Mouse (Mus musculus) splenic B cell, adult 2 months (primary cell): ENCODE results near the gene Ccdc106.

Source experiments
- DNase-seq: peaks from one replicate; pipeline ENCODE4 v3.0.0-alpha.2; 2011; ENCODE audit warnings: low read depth, low spot score
- H3K27me3 ChIP-seq: 2 replicates; pipeline ENCODE4 v1.6.1; 2012; ENCODE audit warnings: mild to moderate bottlenecking, low read length, moderate library complexity, mixed read lengths; ENCODE audit not compliant: control insufficient read depth, poor library complexity, insufficient read depth, severe bottlenecking
- H3K36me3 ChIP-seq: 2 replicates; pipeline ENCODE4 v1.6.1; 2012; ENCODE audit warnings: mild to moderate bottlenecking, low read length, moderate library complexity, mixed read lengths; ENCODE audit not compliant: control insufficient read depth, poor library complexity, insufficient read depth, severe bottlenecking

Gene Ccdc106

DNA sequence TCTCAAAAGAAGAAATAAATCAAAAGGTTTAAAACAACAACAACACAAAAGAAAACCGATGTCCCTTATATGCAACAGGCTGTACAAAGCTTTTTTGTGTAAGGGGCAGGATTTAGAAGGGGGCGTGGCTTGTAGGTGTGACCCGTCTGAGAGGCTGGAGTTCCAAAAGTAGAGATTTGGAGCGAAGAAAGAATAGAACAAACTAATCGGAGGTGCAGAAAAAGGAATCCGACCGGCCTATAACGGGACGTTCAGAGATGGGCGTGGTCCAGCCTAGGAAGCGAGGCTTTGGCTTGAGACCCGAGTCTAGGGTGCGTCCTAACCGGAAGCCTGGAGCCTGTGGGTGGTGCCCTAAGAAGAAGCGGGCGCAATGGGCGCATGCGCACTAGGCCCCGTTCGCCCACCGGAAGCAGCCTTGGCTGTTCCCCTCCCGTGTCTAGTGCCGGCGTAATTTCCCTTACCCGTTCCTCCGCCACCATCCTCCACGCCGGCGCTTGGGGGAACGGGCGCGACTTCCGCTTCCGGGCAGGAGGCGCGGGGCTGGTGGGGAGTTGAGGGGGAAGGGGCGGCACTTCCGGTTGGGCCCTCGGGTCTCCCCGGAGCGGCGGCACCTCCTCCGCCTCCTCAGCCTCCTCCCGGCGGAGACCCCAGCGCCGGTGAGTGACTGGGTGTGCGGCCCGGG, at the start of gene Ccdc106, which contains the start of gene Zfp865:
TSS of gene Ccdc106 (plus strand) at position 554 of the 682 bp plus-strand sequence.
TSS of gene Zfp865 (plus strand) at position 377 of the 682 bp plus-strand sequence.
- Histone ChIP-seq H3K36me3 (no peaks in the 10 kb centered on the region), H3K27me3 (no peaks in the 10 kb centered on the region)
- peak; percentile 99 for DNase-seq

DNA sequence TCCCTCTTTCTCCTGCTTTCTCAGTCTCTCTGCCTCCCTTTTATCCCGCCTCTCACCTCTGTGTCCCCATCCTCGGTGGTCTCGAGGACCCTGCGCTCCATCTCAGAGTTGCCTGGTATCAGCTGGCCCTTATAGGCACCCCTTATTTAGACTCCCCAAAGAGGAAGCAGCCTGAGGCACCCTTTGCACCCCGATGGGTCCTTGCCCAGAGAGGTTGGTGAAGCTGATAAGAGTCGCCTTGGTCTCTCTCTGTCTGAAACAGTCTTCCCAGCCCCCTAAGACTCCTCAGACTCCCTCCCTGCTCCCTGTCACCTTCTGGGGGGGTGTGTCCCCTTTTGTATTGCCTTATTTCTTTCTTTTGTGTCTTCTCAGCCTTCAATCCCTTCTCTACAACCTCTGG, 49.3 kb upstream of the Ccdc106 start, which contains the start of gene Sbk3:
TSS of gene Sbk3 (minus strand) at position 101 of the 400 bp plus-strand sequence.
- Histone ChIP-seq H3K27me3 (no peaks in the 10 kb centered on the region), H3K36me3 (no peaks in the 10 kb centered on the region)
- DNase-seq: no peak

DNA sequence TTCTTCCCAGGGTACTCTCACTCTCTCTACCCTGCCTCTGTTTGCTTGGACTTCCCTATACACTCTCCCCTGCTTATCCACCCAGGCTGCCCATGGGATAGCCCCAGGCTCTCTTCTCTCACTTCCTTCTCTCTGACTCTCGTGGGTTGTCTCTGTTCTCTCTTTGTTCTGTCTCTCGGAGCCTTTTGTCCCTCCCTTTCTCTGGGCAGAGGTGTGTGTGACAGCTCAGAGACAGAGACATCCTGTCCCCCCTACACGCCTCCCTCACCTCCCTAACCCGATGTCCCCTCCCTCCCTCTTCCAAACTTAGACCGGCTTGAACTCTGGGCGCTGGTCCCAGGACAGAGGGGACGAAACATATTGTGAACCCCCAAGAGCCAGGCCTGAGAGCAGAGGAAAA, 48.6 kb upstream of the Ccdc106 start:
- DNase-seq: no peak
- H3K36me3 ChIP-seq: no peaks in the 10 kb centered on the region
- H3K27me3 ChIP-seq: no peaks in the 10 kb centered on the region

DNA sequence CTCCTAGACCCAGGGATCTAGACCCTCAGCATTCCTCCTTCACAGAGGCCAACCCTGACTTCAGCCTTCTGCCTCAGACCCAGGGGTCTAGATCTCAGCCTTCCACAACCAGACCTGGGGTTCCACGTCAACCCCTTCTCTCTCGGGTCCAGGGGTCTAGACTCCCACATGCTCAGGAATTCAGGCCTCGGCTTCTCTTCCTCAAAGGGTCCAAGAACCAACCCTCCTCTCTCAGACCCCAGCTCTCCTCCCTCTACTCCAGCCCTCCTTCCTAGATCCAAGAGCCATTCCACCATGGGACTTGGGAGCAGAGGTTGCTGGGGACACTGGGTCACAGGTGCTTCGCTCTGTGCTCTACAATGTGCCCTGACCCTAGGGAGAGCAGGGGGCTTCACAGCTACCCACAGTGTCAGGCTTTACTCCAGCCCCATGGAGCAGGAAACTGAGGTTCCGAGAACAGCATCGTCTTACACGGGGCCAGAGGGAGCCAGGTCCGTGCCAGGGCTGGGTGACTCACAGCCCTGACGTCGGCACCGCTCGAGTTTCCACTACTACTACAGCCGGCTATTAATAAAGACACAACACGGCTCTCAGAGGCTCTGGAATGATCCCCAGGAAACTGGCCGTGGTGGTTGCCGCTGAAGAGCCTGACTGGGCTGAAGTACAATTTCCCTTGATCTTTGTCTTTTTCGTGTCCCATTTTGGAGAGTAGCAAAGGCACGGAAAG, 47.9 kb upstream of the Ccdc106 start:
- Histone ChIP-seq H3K27me3 (no peaks in the 10 kb centered on the region), H3K36me3 (no peaks in the 10 kb centered on the region)
- no peak for DNase-seq

DNA sequence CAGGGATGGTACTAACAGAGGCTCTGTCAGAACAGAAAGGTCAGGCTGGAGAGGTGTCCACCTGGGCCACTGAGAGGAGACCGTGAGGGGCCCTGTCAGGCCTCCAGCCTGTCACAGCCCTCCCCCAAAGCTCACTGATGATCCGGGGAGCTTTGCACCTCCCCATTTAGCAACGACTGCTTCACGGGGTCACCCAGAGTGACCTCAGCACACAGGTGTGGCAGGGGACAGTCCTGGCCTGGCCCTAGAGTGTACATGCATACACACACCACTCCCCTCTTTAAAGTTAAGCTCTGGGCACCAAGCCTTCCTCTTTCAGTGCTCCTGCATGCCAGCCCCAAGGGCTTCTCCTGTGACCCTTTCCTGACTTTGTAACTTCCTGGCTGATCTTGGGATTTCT, 44.9 kb upstream of the Ccdc106 start:
- DNase-seq: no peak
- Histone ChIP-seq H3K36me3 (no peaks in the 10 kb centered on the region), H3K27me3 (no peaks in the 10 kb centered on the region)

DNA sequence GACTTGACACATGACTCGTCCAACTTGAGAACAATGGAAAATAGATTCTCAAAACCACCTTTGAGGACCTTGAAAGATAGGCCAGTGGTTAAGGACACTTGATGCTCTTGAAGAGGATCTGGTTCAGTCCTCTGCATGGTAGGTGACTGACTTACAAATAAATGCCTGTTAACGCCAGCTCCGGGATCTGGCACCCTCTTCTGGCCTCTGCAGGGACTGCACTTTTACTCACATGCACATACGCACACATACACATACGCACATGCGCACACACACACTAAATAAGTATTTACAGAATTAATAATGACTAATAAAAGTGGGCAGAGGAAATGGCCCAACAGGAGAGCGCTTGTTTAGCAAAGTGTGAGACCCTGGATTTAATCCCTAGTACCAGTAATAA, 43.5 kb upstream of the Ccdc106 start:
- no peaks in the 10 kb centered on the region for H3K36me3 ChIP-seq
- no peaks in the 10 kb centered on the region for H3K27me3 ChIP-seq
- DNase-seq: no peak

DNA sequence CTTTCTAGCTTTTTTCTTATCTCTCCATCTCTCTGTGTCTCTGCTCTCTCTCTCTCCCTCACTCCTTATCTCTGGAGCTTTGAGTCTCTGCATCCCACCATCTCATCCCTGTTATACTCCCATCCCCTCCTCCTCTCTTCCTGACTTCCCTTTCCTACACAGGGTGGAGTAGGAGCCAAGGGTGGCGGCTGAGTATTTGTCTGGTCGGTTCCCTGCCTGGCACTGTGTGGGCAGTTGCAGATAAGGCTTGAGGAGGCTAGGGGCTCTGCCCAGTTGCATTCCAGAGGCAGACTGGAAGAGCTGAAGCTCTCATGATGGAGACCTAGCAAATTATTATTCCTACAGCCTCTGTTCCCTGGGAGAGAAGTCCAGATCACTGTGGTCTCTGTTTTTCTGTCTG, 32.1 kb upstream of the Ccdc106 start:
- no peaks in the 10 kb centered on the region for H3K27me3 ChIP-seq
- no peaks in the 10 kb centered on the region; the same call in 1 of the 2 replicates for H3K36me3 ChIP-seq
- DNase-seq: no peak

DNA sequence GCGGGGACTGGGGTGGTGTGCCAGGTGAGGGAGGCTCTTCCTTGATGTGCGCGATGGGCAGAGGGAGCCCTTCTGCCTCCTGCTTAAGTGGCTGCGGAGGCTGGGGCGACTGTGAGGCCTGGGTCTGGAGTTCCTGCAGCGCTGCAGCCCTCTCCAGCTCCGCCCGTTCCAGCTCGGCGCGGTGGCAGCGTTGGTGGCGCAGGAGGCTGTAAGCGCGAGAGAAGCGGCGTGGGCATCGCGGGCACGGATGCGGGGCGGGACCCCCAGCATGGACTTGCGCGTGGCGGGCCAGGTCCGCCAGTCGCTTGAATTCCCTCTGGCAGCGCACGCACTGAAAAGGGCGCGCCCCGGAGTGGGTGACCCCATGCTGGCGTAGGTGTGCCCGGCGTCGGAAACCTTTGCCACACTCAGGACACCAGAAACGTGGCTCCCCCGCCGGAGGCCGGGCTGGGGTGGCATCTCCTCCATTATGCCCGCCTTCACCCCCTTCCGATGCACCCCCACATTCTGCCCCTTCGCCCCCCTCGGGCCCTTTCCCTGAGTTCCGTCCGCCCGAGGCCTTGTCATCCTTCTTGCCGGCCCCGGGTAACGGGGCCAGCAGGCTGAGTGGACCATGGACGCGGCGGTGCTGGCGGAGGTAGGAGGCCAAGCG, 26.9 kb upstream of the Ccdc106 start:
- DNase-seq: no peak
- H3K36me3 ChIP-seq: no peaks in the 10 kb centered on the region; the same call in 1 of the 2 replicates
- H3K27me3 ChIP-seq: no peaks in the 10 kb centered on the region

DNA sequence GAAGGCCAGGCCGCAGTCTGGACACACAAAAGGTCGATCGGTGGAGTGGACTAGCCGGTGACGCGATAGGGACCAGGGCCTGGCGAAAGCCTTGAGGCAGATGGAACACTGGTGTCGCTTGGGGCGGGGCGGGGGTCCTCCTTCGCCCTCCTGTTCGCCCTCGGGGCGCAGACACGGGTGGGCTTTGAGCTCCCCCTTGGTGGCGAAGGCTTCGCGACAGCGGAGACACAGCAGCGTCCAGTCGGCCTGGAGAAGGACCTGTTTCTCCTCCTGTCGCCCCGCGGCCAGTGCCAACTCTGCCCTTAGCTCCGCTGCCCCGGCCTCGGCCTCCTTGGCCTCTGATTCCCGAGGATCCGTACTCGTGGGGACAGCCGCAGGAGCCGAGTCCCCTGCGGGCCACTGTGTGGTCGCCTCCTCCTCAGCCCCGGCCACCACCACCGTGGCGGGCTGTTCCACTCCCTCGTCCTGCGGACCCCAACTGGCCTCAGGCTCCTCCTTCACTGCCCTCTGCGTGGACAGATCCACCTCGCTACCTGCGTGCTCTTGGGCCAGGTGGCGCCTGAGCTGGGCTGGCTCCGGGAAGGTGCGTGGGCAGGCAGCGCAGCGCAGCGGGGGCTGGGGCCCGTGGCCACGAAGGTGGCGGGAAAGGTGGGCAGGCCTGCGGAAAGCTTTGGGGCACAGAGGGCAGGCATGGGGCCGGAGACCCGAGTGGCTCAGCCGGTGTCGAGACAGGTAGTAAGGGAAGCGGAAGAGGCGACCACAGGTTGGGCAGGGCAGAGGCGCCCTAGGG, 26.2 kb upstream of the Ccdc106 start:
- no peak for DNase-seq
- Histone ChIP-seq H3K36me3 (no peaks in the 10 kb centered on the region; the same call in 1 of the 2 replicates), H3K27me3 (no peaks in the 10 kb centered on the region)

DNA sequence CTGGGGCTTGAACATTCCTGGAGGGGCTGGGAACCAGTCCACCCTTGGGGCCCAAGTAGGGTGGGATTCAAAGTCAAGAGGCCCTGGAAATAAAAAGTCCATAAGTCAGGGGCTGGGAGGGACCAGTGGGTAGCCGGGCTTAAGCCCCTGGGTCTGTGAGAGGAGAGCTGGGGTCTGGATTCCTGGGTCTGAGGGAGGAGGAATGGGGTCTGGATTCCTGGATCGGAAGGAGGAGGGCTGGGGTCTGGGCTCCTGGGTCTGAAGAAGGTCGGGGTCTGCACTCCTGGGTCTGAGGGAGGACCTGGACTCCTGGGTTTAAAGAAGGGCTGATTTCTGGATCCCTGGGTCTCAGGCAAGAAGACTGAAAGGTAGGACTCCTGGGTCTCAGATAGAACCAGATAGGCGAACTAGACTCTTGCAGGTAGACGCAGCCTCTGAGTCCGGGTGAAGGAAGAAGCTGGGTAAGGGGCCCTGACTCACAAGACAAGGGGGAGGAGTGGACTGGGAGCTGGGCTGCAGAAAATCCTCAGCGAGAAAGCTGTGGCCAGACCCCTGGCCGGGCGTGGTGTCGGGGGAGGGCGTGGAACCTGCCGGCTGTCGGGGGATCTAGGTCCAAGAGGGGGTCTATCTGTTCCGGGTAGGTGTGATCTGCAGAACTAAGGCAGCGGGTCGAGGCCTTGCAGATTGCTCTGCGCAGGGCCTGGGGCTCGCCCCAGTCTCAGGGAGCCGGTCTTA, 24.9 kb upstream of the Ccdc106 start:
- no peaks in the 10 kb centered on the region for H3K27me3 ChIP-seq
- DNase-seq: no peak
- H3K36me3 ChIP-seq: no peaks in the 10 kb centered on the region; the same call in 1 of the 2 replicates

DNA sequence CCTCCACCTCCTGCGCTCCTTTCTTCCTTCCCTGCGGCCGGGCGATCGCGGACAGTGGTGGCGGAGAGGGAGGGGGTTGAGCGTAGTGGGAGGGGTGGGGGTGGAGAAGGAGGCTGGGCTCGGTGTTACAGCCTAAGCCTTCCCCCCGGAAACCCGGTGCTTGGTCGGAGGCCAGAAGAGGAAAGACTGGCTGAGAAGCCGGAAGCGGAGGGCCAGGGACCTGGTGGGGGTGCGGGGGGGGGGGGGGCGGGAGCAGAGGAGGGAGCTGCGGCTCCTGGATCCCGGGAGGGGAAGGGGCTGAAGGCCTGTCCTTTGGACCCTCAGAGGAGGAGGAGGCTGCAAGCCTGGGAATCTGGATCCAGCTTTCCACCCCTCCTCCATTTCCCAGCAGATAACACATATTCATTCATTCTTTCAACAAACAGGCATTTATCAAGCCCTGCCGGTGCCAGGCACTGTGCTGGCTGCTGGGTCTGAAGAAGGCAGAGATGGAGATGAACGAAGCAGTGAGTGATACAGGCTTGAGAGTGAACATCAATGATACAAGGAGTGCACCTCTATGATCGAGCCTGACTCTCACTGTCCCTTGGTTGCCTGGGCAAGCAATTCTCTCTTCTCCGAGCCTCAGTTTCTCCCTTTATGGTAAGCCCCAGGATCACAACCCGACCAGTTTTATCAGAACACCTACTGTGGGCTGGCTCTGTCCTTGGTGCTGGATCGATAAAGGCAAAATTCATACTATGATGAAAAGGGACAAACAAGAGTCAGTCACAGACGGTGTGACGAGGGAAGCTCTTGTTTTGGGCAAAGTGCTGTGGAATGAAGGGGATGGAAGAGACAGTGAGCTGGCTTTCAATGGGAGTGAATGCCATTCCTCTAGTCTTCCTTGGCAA, 24.1 kb upstream of the Ccdc106 start, which contains the start of gene Zfp579:
TSS of gene Zfp579 (minus strand) at position 156 of the 893 bp plus-strand sequence.
- Histone ChIP-seq H3K36me3 (no peaks in the 10 kb centered on the region; the same call in 1 of the 2 replicates), H3K27me3 (no peaks in the 10 kb centered on the region)
- peak; percentile 76 for DNase-seq

DNA sequence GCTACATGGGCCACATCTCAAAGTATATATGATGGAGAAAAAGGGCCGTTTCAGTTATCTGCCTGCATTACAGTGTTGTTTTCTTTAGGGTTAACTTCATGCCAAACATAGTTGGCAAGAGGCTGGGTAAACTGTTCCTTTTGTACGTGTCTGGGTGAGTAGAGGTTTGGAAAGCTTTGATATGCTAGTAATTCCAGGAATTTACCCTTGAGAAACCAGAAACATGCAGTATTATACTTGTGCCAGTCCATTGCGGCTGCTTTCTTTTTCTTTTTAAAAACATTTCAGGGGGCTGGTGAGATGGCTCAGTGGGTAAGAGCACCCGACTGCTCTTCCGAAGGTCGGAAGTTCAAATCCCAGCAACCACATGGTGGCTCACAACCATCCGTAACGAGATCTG, 23.4 kb upstream of the Ccdc106 start:
- DNase-seq: no peak
- H3K27me3 ChIP-seq: no peaks in the 10 kb centered on the region
- H3K36me3 ChIP-seq: no peaks in the 10 kb centered on the region; the same call in 1 of the 2 replicates

DNA sequence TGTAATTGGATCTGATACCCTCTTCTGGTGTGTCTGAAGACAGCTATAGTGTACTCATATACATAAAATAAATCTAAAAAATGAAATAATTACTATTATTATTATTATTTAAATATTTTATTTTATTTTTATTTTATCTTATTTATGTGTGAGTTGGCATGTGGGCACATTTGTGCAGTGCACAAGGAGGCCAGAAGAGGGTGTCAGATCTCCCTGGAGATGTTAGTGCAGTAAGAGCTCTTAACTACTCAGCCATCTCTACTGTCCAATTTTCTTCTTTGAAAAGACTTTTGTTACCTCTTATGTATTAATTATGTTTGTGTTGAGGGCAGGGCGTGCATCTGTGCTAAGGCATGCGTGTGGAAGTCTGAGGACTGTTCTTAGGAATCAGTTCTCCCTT, 20.5 kb upstream of the Ccdc106 start:
- Histone ChIP-seq H3K27me3 (no peaks in the 10 kb centered on the region), H3K36me3 (no peaks in the 10 kb centered on the region)
- DNase-seq: peak; percentile 61
